Mouse (Mus musculus): ENCODE results near the gene Tmprss15. TPM values are rescaled to one million over a fixed set of nuclear protein-coding genes. Genes with fewer than 3 reads are reported as not detected.

The Tmprss15 gene
- total and polyA plus RNA-seq, 3 experiments, result not detected

DNA sequence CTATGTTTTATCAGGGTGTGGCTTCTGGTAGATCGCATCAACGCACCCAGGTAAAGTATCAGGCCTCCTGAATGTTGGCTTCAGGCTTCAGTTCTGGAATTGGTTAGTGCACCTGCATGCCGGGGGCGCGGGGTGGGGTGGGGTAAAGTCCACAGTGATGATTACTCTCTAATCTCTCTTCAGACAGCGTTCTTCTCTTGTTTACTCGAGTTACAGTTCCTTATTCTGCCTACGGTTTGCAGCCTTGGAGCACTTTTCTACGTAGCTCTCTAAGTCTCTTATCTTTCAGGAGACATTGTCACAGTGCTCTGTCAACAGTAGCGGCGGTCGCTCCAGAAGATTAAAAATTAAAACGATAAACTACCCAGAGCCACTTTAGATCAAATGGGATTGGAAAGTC is 116.8 kb downstream of the Tmprss15 start:
- Histone ChIP-seq H3K79me2 (ENCODE audit: control insufficient read depth, insufficient read depth, low read length, poor library complexity) (no peaks in the 10 kb centered on the region), H3K9ac (ENCODE audit: control insufficient read depth, low read depth, low read length, poor library complexity, severe bottlenecking) (no peak overlapping the region), H3K36me3 (ENCODE audit: control insufficient read depth in 1 of 2, insufficient read depth in 2 of 2, low read length in 2 of 2) (no peaks in the 10 kb centered on the region)

DNA sequence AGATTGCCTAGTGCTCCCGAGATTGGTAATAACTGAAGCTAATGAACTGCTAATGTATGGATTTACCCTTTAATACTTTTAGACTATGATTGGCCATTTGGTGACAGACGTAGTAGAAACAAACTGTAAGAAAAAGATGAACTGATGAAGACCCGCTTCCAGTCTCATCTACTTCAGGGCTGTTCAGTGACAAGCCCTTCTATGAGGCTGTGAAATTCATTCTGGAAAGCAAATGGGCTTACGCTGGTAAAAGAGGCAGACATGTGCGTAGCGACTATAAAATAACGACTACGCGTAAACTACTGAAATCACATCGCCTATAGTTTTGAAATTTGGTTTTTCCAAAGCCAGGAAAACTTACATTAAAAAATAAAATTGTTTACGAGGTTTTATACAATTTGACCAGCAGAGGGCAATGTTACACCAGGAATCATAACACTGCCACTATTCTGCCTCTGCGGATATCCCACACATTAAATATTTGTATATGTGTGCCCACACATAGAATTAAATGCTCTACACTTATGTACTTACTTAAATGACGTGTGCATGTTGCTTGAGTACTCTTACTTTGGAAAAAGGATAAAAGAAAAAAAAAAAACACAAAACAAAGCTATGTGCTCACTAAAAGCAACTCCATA is 121.7 kb downstream of the Tmprss15 start:
- no peak overlapping the region for H3K4me3 ChIP-seq (ENCODE audit: control insufficient read depth in 1 of 2, insufficient read depth in 1 of 2, low read depth in 2 of 2, low read length in 2 of 2)
- no peaks in the 10 kb centered on the region for H3K9me3 ChIP-seq (replicated peaks; ENCODE audit: insufficient read depth, low read length)
- no peaks in the 10 kb centered on the region for H3K36me3 ChIP-seq (ENCODE audit: control insufficient read depth in 1 of 2, insufficient read depth in 2 of 2, low read length in 2 of 2)
- H3K9ac ChIP-seq (ENCODE audit: control insufficient read depth, low read depth, low read length, poor library complexity, severe bottlenecking), result no peak overlapping the region
- H3K79me2 ChIP-seq (ENCODE audit: control insufficient read depth, insufficient read depth, low read length, poor library complexity), result no peaks in the 10 kb centered on the region
- DNase-seq (ENCODE audit: low read depth, low spot score), result peak; percentile 46
- no peaks in the 10 kb centered on the region for H3K4me1 ChIP-seq (ENCODE audit: control insufficient read depth in 1 of 2, insufficient read depth in 2 of 2, low read length in 2 of 2)
- no peaks in the 10 kb centered on the region for H3K27me3 ChIP-seq (ENCODE audit: control insufficient read depth in 1 of 2, insufficient read depth in 2 of 2, low read length in 2 of 2)
- no peak overlapping the region for H3K27ac ChIP-seq (ENCODE audit: control insufficient read depth, low read depth, low read length)
- TF ChIP-seq ZMIZ1 (IDR thresholded peaks at IDR 0.05; ENCODE audit: low read depth, low read length) (no peak), BHLHE40 (IDR thresholded peaks at IDR 0.05; ENCODE audit: borderline replicate concordance, low read depth, low read length) (no peak), GATA1 (IDR thresholded peaks at IDR 0.05; ENCODE audit: low read depth, low read length) (no peak), CHD1 (IDR thresholded peaks at IDR 0.05; ENCODE audit: low read depth, low read length) (no peak), SIN3A (IDR thresholded peaks at IDR 0.05; ENCODE audit: low read length) (no peak), NRF1 (IDR thresholded peaks at IDR 0.05; ENCODE audit: insufficient read depth, low read depth, low read length, poor library complexity, severe bottlenecking) (no peak), CHD2 (IDR thresholded peaks at IDR 0.05; ENCODE audit: low read length) (no peak), TCF12 (IDR thresholded peaks at IDR 0.05; ENCODE audit: low read depth, low read length) (no peak), E2F4 (IDR thresholded peaks at IDR 0.05; ENCODE audit: borderline replicate concordance, low read depth, low read length) (no peak), TAL1 (IDR thresholded peaks at IDR 0.05; ENCODE audit: low read length) (no peak), UBTF (IDR thresholded peaks at IDR 0.05; ENCODE audit: borderline replicate concordance, insufficient read depth, low read depth, low read length) (no peak), CTCF (IDR thresholded peaks at IDR 0.05 in 2 of 3, conservative IDR thresholded peaks at IDR 0.05 in 1 of 3; ENCODE audit: control insufficient read depth in 1 of 3, insufficient read depth in 1 of 3, low read depth in 2 of 3, low read length in 3 of 3, poor library complexity in 1 of 3, severe bottlenecking in 1 of 3) (peak; percentile 6 to 66 (median 9); a peak in 3 of 6 replicates), USF2 (IDR thresholded peaks at IDR 0.05; ENCODE audit: borderline replicate concordance in 1 of 2, insufficient read depth in 1 of 2, low read depth in 1 of 2, low read length in 2 of 2) (no peak), EP300 (IDR thresholded peaks at IDR 0.05; ENCODE audit: low read depth in 1 of 2, low read length in 2 of 2) (no peak), ZNF384 (IDR thresholded peaks at IDR 0.05; ENCODE audit: low read depth, low read length) (no peak), ZKSCAN1 (IDR thresholded peaks at IDR 0.05; ENCODE audit: low read depth, low read length) (no peak), ELF1 (IDR thresholded peaks at IDR 0.05; ENCODE audit: low read depth, low read length) (no peak), HCFC1 (IDR thresholded peaks at IDR 0.05; ENCODE audit: low read depth, low read length) (no peak), MAZ (IDR thresholded peaks at IDR 0.05; ENCODE audit: low read depth, low read length) (no peak), MXI1 (IDR thresholded peaks at IDR 0.05; ENCODE audit: low read depth, low read length) (no peak), ETS1 (IDR thresholded peaks at IDR 0.05; ENCODE audit: low read depth, low read length) (no peak), MAX (IDR thresholded peaks at IDR 0.05; ENCODE audit: low read length) (no peak)

More for the DNA sequence above, 116.8 kb downstream of the Tmprss15 start:
- no peaks in the 10 kb centered on the region for H3K4me1 ChIP-seq (ENCODE audit: control insufficient read depth in 1 of 2, insufficient read depth in 2 of 2, low read length in 2 of 2)
- peak; percentile 20 for DNase-seq (ENCODE audit: low read depth, low spot score)
- no peaks in the 10 kb centered on the region for H3K9me3 ChIP-seq (replicated peaks; ENCODE audit: insufficient read depth, low read length)
- H3K27ac ChIP-seq (ENCODE audit: control insufficient read depth, low read depth, low read length), result no peak overlapping the region
- peak overlapping the region in 1 of 2 experiments; percentile 26; a peak in 2 of 4 replicates for H3K4me3 ChIP-seq (ENCODE audit: control insufficient read depth in 1 of 2, insufficient read depth in 1 of 2, low read depth in 2 of 2, low read length in 2 of 2)
- TF ChIP-seq UBTF (IDR thresholded peaks at IDR 0.05; ENCODE audit: borderline replicate concordance, insufficient read depth, low read depth, low read length), result no peak
- no peak for TF ChIP-seq MYB (IDR thresholded peaks at IDR 0.05; ENCODE audit: low read depth, low read length)
- peak; percentile 23; the same call in 1 of the 2 replicates for TF ChIP-seq GATA1 (IDR thresholded peaks at IDR 0.05; ENCODE audit: low read depth, low read length)
- no peak for TF ChIP-seq SMC3 (IDR thresholded peaks at IDR 0.05; ENCODE audit: low read depth, low read length)
- TF ChIP-seq TCF12 (IDR thresholded peaks at IDR 0.05; ENCODE audit: low read depth, low read length), result peak; percentile 51
- TF ChIP-seq TBP (IDR thresholded peaks at IDR 0.05; ENCODE audit: low read depth, low read length), result no peak
- TF ChIP-seq MAZ (IDR thresholded peaks at IDR 0.05; ENCODE audit: low read depth, low read length), result no peak
- no peak for TF ChIP-seq ZMIZ1 (IDR thresholded peaks at IDR 0.05; ENCODE audit: low read depth, low read length)
- no peak for TF ChIP-seq CHD2 (IDR thresholded peaks at IDR 0.05; ENCODE audit: low read length)
- TF ChIP-seq SIN3A (IDR thresholded peaks at IDR 0.05; ENCODE audit: low read length), result no peak
- TF ChIP-seq KAT2A (conservative IDR thresholded peaks at IDR 0.05; ENCODE audit: low read depth, low read length), result no peak
- no peak for TF ChIP-seq USF2 (IDR thresholded peaks at IDR 0.05; ENCODE audit: borderline replicate concordance in 1 of 2, insufficient read depth in 1 of 2, low read depth in 1 of 2, low read length in 2 of 2)
- TF ChIP-seq CHD1 (IDR thresholded peaks at IDR 0.05; ENCODE audit: low read depth, low read length), result no peak
- no peak for TF ChIP-seq NRF1 (IDR thresholded peaks at IDR 0.05; ENCODE audit: insufficient read depth, low read depth, low read length, poor library complexity, severe bottlenecking)
- no peak for TF ChIP-seq ETS1 (IDR thresholded peaks at IDR 0.05; ENCODE audit: low read depth, low read length)
- TF ChIP-seq TAL1 (IDR thresholded peaks at IDR 0.05; ENCODE audit: low read length), result no peak
- TF ChIP-seq HCFC1 (IDR thresholded peaks at IDR 0.05; ENCODE audit: low read depth, low read length), result no peak
- TF ChIP-seq MYC (IDR thresholded peaks at IDR 0.05; ENCODE audit: low read depth, low read length), result no peak
- TF ChIP-seq NELFE (IDR thresholded peaks at IDR 0.05; ENCODE audit: low read depth, low read length), result no peak
- TF ChIP-seq RCOR1 (IDR thresholded peaks at IDR 0.05; ENCODE audit: low read depth, low read length), result no peak
- TF ChIP-seq RAD21 (IDR thresholded peaks at IDR 0.05; ENCODE audit: low read depth, low read length), result no peak
- no peak for TF ChIP-seq USF1 (IDR thresholded peaks at IDR 0.05; ENCODE audit: low read depth, low read length)
- peak; percentile 31 to 43; a peak in 1 of 4 replicates for TF ChIP-seq EP300 (IDR thresholded peaks at IDR 0.05; ENCODE audit: low read depth in 1 of 2, low read length in 2 of 2)
- TF ChIP-seq POLR2A (IDR thresholded peaks at IDR 0.05; ENCODE audit: control insufficient read depth in 1 of 2, insufficient read depth in 1 of 2, low read depth in 1 of 2, low read length in 2 of 2, poor library complexity in 1 of 2), result no peak
- TF ChIP-seq ZNF384 (IDR thresholded peaks at IDR 0.05; ENCODE audit: low read depth, low read length), result no peak
- H3K27me3 ChIP-seq (ENCODE audit: control insufficient read depth in 1 of 2, insufficient read depth in 2 of 2, low read length in 2 of 2), result no peaks in the 10 kb centered on the region

Data from MEL (cell line).